Mouse (Mus musculus) layer of hippocampus, adult 11-12 months (tissue): ENCODE results near the gene Svip.

Experiments
- DNase-seq: peaks from one replicate; pipeline ENCODE4 v3.0.0; 2022; ENCODE audit warnings: low spot score

Gene Svip

DNA sequence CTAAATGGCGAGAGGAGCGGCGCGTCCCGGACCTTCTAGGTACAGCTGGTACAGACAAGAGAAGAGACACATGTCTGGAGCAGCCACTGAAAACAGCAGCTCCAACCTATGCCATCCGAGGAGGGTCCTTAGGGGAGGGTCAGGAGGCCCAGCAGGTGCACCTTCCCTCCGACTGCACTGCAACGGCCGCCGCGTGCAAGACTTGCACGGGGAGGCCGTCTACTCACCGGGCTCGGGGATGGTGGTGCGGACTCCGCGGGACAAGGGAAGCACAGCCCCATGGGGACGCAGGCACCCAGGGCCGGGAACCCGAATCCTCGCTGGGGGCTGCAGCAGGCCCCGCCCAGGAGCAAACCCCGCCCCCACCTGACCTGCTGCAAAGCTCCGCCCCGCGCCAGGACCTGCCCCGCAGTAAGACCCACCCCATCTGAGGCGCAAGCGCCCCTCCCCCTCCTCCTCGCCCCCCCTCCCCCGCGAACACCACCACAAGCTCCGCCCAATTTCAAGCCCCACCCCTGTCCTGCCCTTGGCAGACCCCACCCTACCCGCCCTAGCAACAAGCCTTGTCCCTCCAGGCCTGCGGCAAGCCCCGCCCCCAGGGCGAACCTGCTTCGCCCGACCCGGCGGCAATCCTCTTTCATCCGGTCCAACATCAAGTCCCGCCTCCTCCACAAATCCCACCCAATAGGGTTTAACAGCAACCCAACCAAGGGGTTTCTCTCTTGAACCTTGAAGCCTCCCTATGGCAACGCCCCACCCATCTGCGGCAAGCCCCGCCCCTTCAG is at the start of gene Svip:
TSS of gene Svip (minus strand) at position 508 of the 785 bp plus-strand sequence.
- peak; percentile 96 for DNase-seq

DNA sequence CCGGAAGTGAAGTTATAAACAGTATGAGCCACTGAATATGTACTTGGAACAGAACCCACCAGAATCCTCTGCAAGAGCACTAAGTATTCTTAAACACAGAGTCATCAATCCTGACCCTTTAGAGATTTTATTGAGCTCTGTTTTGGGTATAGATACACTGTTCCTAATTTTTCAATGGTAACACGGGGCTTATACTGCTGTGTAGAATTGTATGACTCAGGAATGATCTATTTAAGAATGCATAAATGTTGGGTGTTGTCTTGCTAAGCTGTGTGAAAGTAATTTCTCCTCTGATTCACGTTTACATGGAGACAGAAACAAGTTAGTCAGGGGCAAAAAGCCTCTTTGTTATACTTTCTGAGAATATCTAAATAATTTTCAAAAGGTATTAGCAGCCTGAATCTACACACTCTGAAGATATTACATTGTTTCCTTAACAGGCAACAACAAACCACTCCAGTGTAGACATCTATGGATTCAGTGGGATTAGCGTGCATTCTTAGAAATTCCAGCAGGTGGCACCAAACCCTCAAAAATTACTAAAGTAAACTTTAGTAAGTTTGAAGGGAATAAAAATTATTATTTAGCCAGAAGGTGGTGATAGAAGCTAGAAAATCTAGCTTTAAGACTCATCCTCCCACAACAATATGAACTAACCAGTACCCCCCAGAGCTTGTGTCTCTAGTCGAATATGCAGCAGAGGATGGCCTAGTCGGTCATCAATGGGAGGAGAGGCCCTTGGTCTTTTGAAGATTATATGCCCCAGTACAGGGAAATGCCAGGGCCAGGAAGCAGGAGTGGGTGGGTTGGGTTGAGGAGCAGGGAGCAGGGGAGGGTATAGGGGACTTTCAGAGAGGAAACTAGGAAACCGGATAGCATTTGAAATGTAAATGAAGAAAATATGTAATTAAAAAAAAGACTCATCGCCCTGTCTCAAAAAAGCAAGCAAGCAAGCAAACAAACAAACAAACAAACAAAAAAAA is 32.1 kb upstream of the Svip start:
- DNase-seq: peak; percentile 28

DNA sequence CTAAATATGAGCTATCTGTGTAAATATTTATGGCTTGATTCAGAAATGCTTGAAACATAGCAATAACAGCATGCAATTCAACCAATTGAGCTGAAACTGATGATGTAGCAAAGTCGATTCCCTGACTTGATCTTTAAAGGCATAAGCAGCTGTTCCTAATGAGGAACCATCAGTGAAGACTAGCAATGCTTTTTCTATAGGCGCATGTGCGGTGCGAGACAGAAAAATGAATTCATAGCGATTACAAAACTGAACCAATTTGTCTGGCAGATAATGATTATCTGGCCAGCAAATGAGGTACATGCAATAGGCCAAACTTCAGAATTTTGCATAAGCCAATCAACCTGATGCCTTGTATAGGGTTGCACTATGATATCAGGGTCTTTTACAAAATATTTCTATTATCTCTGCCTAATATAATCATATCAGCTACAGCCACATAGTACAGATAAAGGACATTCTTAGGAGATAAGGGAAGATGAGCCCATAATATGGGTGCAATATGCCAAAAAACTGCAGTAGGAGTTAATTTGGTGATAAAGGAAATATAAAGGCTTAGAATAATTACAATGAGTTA is 18.3 kb upstream of the Svip start:
- no peak for DNase-seq

DNA sequence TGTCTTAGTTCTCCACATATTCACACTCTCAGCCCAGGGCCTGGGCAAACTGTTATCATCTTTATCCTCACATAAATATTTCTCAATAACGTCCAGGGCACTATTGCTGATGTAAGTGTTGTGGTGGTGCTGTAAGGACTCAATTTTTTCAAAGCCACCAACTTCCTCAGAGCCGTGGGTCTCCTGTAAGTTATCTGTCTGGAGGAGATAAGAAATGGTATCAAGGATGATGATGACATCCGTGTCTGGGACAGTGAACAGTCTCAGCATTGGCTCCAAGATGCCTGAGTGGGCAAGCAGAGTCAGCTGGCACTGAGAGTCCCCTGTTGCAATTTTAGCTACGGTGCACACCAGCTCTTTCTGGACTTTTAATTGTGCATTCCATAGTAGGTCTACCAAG is 16.2 kb upstream of the Svip start:
- no peak for DNase-seq

DNA sequence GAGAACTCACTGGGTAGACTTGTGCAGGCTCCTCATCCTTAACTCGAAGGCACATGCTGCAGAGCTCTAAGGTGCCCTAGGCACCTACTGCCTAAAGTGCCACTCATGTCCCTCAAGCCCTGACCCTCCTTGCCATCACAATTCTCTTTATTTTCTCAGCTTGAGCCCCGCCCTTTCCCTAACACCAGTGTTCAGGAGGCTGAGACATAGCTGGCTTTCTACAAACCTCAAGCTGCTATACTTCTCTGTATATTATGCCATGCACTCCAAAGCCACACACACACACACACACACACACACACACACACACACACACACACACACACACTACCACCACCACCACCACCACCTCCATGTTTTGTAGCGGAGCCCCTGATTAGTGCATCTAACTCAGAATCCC is 9.8 kb upstream of the Svip start, which contains the start of gene 1700015G11Rik:
TSS of gene 1700015G11Rik (minus strand) at position 101 of the 400 bp plus-strand sequence.
- DNase-seq: no peak

DNA sequence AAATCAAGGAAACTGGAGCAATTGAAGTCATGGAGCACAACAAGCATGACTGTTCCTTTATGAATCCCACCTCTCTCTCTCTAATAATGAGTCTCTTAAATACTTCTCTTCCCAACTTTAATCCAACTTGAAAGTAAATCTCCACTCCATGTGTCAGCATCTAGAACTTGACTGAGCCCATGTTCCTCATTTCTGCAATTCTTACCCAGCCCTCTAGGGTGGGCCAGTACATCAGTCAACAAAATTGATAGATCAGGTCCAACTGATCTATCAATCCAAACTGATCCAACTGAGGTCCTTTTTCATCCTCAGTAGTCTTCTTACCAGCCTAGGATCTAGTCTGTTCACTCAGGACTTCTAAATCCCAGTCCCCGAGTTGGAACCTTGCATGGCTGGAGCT is 9.4 kb upstream of the Svip start:
- no peak for DNase-seq

DNA sequence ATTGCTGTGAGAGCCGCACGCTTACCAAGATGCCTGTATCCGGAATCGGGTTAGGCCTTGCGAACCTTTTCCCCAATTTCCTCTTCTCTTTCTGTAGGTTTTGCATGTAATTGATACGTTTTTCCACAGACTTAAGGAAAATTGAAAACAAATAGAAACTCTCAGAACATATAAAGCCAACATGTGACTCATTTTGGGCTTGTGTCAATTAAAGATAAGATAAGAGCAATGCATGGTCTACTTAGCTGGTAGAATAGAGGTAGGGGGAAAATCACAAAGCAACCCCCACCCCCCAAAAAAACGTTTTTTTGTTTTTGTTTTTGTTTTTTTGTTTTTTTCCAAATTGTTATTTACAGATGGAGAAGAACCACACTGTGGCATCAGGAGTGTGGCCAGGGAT is 7.6 kb upstream of the Svip start:
- no peak for DNase-seq

DNA sequence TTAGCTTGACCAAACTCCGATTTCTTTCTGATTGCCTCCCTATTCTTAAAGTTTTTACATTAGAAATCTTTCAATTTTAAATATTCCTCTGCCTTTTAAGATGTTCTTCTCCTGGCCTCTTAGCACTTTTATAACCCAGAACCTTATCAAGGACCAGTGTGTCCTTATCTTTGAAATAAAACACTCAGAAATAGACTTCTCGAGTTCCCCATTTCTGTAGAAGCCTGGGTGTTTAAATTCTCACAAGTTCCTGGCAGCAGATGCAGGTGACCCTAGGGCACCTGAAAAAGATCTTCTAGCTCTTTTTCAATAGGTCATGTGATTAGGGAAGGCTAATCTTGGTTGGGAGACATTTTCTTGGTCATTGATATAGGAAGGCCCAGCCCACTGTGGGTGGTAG is 1.3 kb upstream of the Svip start:
- no peak for DNase-seq

DNA sequence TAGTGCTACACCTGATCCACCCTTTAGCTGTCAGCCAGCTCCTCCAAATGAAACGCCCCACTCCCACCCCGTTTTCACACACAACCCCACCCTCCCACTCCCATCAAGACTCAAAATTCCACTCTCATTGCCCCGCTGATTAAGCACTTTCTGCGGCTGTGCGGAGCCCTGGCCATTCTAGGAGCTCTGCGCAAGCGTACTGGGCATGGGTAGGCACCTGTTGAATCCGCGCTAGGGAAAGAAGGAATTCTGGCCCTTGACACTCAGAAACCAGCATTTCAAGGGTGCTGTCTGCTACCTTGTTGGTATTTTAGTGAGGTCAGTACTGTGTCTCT is 445 bp upstream of the Svip start:
- no peak for DNase-seq

DNA sequence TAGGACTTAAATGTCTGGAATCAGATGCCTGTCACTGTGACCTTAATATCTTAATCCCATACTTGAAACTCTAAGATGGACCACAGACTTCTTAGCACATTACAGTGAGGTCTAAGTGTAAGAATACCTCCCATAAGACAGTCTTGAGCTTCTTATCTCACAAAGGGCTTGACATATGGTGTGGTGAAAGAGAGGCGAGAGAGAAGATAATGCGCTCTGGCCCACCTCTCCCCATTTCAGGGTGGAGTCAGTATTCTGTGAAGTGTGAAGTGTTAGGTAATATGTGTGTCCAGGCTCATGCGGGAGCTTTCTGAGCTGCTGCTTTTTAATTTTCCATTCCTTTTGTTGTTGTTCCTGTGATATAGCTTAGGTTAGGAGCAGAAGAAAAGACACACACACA is 14.8 kb downstream of the Svip start:
- no peak for DNase-seq

DNA sequence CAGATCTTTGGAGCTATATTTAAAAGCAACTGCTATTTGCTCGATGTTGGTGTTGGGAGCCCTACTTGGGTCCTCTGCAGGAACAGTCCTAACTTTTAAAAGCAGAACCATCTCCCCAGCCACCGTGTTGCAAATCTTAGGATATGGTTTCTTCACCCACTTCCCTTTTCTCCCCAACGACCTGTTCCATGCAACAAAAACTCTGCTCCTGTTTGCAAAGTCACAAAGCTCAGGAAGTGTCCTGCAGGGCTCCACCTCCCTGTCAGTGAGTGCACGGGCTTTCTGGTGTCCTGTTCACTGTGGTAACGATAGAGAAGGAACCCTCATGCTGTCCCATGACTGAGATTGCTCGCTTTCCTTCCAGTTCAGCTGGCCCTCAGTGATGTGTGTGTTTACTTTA is 18.9 kb downstream of the Svip start:
- DNase-seq: no peak

DNA sequence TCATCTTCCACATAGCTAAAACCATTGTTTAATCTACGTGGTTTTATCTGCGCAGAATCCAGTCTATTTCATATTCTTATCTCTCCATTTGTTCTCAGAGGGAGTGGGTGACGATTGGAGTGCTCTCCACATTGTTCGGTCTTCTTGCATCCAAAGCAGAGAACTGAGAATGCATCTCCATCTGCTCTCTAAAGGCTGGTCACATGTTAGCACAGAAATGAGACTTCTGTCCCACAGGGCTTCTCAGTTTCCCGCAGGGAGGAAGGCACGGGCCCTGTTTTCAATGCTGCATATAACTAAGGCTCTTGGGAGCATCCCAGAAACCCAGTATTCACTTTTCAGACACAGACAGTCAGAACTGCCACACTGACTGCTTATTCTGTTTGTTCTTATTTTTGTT is 20.1 kb downstream of the Svip start:
- DNase-seq: peak; percentile 22

DNA sequence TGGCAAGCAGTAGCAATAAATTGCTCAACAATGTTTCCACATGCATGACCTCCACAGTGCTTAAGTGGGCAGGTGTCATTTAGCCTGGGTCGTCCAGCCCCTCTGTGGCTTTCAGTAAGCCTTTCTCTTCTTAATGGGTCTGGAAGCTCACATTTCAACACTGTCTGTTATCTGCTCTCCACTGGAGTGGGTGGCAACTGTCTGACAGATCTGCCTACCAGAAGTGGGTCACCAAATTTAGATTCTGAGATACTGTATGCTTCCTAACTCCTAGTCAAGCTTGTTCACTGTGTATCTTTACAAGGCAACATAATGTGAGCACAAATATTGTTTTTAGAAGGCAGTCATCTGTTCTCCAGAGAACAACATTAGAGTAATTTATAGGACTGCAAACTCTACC is 23.5 kb downstream of the Svip start:
- no peak for DNase-seq

DNA sequence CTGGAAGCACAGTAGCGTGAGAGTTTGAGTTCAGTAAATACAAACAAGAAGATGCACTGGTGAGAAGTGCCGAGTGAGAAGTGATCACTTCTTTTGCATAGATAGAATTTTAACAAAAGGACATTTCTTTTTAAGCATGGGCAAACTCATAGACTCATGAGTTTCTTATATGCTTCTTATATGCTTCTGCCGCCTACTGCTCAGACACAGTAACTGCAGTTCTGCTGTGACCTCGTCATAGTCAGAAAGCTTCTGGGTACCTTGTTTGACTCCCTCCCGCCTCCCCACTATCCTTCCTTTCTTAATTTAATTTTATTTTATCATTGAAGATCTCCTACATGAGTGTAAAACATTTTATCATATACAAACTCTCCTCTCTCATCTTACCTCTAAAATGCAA is 26.5 kb downstream of the Svip start:
- DNase-seq: no peak

DNA sequence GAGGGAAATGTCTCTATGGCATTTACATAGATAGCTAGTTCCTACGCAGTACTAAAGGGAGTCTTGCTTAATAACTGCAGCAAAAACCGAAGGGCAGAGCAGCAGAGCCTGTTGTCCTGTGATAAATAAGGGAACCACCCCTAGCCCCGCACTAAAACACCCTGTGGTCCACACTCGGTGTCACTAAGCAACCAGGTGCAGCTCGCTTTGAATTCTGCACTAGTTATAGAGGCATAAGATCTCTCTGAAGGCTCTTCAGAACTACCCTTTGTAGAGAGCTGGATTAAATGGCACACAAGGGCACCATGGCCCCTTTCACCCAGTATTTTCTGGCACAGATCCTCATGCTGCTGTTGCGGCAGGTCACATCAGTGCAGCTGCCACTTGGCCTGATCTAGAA is 30.6 kb downstream of the Svip start:
- no peak for DNase-seq

DNA sequence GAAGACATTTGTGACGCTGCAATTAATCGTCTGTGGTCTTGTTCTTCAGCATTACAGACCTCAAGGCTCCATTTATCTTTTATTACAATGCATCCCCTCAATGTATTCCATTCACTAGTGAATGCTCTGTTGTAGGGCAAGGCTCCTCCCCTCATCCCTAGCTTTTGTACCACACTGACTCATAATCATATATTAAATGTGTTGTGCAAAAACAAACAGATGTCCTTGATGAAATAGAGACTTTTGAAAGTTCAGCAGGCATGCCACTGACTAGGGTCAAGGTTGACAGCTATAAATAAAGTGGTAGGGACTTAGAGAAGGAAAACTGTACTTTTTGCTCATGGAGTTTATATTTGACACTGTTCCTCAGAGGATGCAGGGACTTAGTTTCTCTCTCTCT is 32.3 kb downstream of the Svip start:
- no peak for DNase-seq

DNA sequence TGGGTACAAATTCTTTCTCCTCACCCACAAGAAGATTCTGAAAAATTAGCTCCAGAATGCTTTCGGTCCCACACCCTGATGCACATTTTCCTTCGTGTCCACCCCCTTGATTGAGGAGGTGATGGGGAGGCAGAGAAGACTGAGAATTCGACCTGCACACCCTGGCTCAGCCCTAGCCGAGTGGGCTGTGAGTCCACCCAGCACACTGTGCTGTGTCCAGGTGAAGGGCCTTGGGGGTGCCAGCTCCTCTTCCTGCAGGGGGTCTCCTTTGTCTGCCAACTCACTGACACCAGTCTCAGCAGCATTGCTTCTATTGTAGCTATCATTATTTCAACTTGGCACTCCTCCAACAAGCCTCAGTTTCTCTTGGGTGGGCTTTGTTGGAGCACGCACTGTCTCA is 32.7 kb downstream of the Svip start:
- DNase-seq: no peak

DNA sequence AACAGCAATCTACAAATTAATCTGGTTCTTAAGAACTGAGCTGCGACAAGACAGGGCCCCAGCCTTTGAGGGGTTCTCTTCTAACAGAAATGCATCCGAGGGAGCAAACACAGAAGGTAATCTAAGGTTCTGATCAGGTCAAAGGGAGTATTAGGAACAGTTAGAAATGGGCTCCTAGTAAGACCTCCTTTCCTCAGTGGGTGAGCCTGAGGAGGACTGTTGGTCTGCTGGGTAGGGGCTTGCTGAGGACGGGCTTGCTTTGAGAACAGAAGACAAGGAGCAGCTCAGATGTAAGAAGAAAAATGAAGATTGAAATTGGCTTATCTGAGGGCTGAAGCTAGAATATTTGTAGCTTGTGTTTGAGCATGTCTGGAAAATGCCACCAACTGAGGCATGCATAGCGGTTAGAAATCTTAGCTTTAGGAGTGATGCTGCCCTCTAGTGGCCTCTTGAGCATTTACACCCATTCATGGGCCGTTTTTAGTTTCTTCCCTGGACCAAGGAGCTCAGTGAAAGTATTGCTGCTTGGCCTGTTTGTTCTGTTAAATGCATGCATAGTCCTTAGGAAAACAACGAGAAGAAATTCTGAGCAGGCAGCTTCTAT is 33.5 kb downstream of the Svip start:
- DNase-seq: peak; percentile 65

DNA sequence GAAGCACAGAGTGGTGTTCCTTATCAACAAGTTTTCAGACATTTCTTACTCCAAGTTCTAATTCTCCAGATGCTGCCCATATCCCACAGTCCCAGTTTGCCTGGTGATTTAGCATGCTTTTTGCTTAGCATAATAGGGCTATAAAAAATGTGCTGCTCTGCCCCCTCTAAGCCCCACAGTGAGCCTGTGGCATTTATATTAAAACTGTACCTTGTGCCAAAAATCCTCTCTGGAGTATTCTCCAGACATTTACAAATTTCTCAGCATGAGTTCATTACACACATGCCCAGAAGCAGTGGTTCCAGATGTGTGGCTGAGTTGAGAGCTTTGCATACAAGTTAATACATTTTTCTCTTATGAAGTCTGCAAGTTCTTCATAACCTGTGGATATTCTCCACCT is 36.4 kb downstream of the Svip start:
- DNase-seq: no peak

DNA sequence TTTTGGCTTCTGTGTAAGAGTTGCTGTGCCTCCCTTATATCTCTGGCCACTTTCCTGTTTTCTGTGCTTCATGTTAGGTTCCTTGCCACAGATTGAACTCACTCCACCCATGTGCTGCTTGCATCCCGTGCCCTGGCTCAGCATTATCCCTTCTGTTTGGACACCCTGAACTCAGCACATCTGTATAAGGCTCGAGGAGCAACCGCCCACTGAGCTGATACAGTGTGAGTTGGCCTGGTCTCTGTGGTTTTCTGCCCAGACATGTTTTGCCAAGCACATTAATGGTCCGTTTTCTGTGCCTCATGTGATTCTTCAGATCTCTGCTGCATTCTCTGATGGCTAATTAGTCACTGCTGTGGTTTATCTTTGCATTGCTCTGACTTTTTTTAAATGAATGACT is 38.2 kb downstream of the Svip start:
- no peak for DNase-seq

DNA sequence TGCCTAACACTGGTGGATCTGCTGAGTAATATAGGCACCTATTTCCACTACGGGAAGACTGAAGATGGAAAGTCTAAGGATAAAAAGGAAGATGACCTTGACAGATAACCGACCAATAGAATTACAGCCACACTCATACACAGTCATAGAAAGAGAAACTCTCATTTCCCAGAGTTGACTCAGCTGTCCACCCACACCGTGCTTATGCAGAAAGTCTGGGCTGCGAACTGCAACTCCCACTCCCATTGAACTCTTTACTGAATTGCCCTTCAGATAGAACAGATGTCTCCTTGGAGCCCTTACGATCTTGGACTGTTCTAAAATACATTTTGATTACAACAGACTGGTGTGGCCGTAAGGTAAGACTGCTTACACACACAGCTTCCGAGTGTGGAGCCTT is 41.1 kb downstream of the Svip start:
- DNase-seq: no peak

DNA sequence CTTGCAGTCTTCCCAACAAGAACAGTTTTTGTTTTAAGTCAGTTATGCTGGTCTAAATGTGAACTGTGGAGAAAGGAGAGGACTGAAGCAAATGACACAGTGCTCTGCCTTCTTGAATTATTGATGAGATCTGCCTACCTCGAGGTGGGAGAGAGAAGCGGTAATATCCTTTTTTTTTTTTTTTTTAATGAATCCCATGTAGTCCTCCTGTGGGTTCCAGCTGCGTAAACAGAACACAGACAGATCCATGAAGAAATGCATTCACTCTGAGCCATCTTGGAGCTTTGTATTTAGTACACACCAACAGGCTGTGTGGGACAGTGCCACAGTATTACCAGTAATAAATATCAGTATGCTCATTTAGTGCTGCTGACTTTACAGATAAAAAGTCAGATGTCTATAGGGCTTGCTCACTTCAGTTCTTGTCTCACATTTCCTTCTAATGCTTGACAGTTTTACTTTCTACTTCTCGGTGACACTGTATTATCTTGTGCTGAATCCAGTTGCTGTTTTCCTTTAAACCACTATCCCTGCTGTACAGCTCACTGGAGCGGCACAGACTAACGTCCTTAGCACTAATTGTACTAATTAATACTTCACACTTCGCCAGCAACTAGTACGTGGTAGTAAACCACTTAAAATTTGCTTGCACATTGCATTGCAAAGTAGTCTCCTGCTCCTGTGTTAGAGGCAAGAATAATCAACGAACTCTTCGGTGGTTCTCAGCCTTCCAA is 43.4 kb downstream of the Svip start:
- DNase-seq: no peak
